Mouse (Mus musculus) thymus, postnatal 14 days (tissue): ENCODE measurements around the gene Hist1h4i.
"Not testable (repeated sequence)": the region's sequence is repeated elsewhere in the genome, so short reads cannot be mapped to it uniquely, and the experiment has no call there.

Experiments
- DNase-seq: peaks from one replicate; pipeline ENCODE4 v3.0.0; 2021

Gene Hist1h4i

GRCm38 (mm10) chr13:22041142-22041536 lies at the start of gene Hist1h4i:
Gene Hist1h4i (minus strand): TSS chr13:22041362.
- peak; percentile 99 for DNase-seq

- not testable (repeated sequence) for DNase-seq
Observed at GRCm38 (mm10) chr13:22084140-22084539, 43.0 kb upstream of the Hist1h4i start, which contains the start of gene Vmn1r188. Gene Vmn1r188 (plus strand): TSS chr13:22084440.

GRCm38 (mm10) chr13:22063468-22063867 lies 22.3 kb upstream of the Hist1h4i start:
- no peak for DNase-seq

GRCm38 (mm10) chr13:22061422-22061821 lies 20.3 kb upstream of the Hist1h4i start:
- DNase-seq = no peak

- DNase-seq = no peak
Observed at GRCm38 (mm10) chr13:22053754-22054153, 12.6 kb upstream of the Hist1h4i start.

- peak; percentile 16 for DNase-seq
Observed at GRCm38 (mm10) chr13:22051523-22051859, 10.3 kb upstream of the Hist1h4i start.

- peak; percentile 96 for DNase-seq
Observed at GRCm38 (mm10) chr13:22050591-22051522, 9.7 kb upstream of the Hist1h4i start.

GRCm38 (mm10) chr13:22049737-22050440 lies 8.7 kb upstream of the Hist1h4i start:
- DNase-seq = peak; percentile 73

- DNase-seq = no peak
Observed at GRCm38 (mm10) chr13:22049041-22049440, 7.9 kb upstream of the Hist1h4i start.

GRCm38 (mm10) chr13:22045311-22045710 lies 4.1 kb upstream of the Hist1h4i start:
- no peak for DNase-seq

GRCm38 (mm10) chr13:22044432-22045155 lies 3.4 kb upstream of the Hist1h4i start:
- DNase-seq = no peak

- DNase-seq = no peak
Observed at GRCm38 (mm10) chr13:22043503-22044431, 2.6 kb upstream of the Hist1h4i start.

GRCm38 (mm10) chr13:22042568-22043502 lies 1.7 kb upstream of the Hist1h4i start, which contains the start of the genes Hist1h2ag and Hist1h2bj:
Gene Hist1h2ag (minus strand): TSS chr13:22042944.
Gene Hist1h2bj (plus strand): TSS chr13:22043214.
- DNase-seq = peak; percentile 88

GRCm38 (mm10) chr13:22041651-22042567 lies 747 bp upstream of the Hist1h4i start:
- no peak for DNase-seq

GRCm38 (mm10) chr13:22040464-22041141 lies 559 bp downstream of the Hist1h4i start:
- no peak for DNase-seq

- no peak for DNase-seq
Observed at GRCm38 (mm10) chr13:22039951-22040463, 1.2 kb downstream of the Hist1h4i start.

GRCm38 (mm10) chr13:22039364-22039763 lies 1.8 kb downstream of the Hist1h4i start:
- no peak for DNase-seq

- no peak for DNase-seq
Observed at GRCm38 (mm10) chr13:22037415-22037814, 3.7 kb downstream of the Hist1h4i start.

GRCm38 (mm10) chr13:22036986-22037385 lies 4.2 kb downstream of the Hist1h4i start:
- DNase-seq = no peak
